Mouse (Mus musculus) ES-Bruce4 (cell line): ENCODE data around the gene Abcb8.

Experiments
- CTCF ChIP-seq: IDR thresholded peaks from one replicate; pipeline ENCODE4 v1.8.1; 2011; ENCODE audit warnings: low read depth, low read length
- EP300 ChIP-seq: IDR thresholded peaks from 2 replicates; pipeline ENCODE4 v1.6.1; 2011; ENCODE audit warnings: low read depth, low read length; ENCODE audit not compliant: insufficient read depth
- POLR2A ChIP-seq: IDR thresholded peaks from one replicate; pipeline ENCODE4 v1.8.1; 2011; ENCODE audit warnings: low read length; ENCODE audit not compliant: insufficient read depth

GRCm38 (mm10) chr5:24384407-24384806, 9.1 kb upstream of the Abcb8 start:
- TF ChIP-seq CTCF, result no peak
- TF ChIP-seq POLR2A, result no peak
- TF ChIP-seq EP300, result no peak
